Mouse (Mus musculus) embryonic facial prominence, embryonic 13.5 days (tissue): ENCODE measurements around the gene Rd3l. TPM values are rescaled to one million over a fixed set of nuclear protein-coding genes. Genes with fewer than 3 reads are reported as not detected.

ENCODE experiments used
- ATAC-seq: fragments of 200-750 bp; cut with Nextera tagmentation; 2 replicates; pipeline ENCODE4 v1.8.0; 2017; ENCODE audit warnings: low read depth; ENCODE audit not compliant: insufficient number of reproducible peaks, insufficient read depth, low FRiP score, low TSS enrichment
- H3K27ac ChIP-seq: fragments of 300-500 bp; sonication (generic); 2 replicates; pipeline ENCODE4 v1.5.1; 2015; ENCODE audit warnings: moderate library complexity, mild to moderate bottlenecking, inconsistent platforms
- H3K27me3 ChIP-seq: fragments of 300-500 bp; sonication (generic); 2 replicates; pipeline ENCODE4 v1.6.1; 2015; ENCODE audit warnings: mild to moderate bottlenecking, inconsistent platforms
- H3K36me3 ChIP-seq: fragments of 300-500 bp; sonication (generic); 2 replicates; pipeline ENCODE4 v1.6.1; 2015; ENCODE audit warnings: mild to moderate bottlenecking, inconsistent platforms
- H3K4me1 ChIP-seq: fragments of 300-500 bp; sonication (generic); 2 replicates; pipeline ENCODE4 v1.6.1; 2015; ENCODE audit warnings: inconsistent platforms
- H3K4me2 ChIP-seq: fragments of 300-500 bp; sonication (generic); 2 replicates; pipeline ENCODE4 v1.6.1; 2015; ENCODE audit warnings: moderate library complexity, mild to moderate bottlenecking, inconsistent platforms
- H3K4me3 ChIP-seq: fragments of 300-500 bp; sonication (generic); 2 replicates; pipeline ENCODE4 v1.5.1; 2015; ENCODE audit warnings: mild to moderate bottlenecking, inconsistent platforms
- H3K9ac ChIP-seq: fragments of 300-500 bp; sonication (generic); 2 replicates; pipeline ENCODE4 v1.6.1; 2015; ENCODE audit warnings: mild to moderate bottlenecking, inconsistent platforms
- H3K9me3 ChIP-seq: fragments of 300-500 bp; sonication (generic); 2 replicates; pipeline ENCODE4 v1.6.1; 2016; ENCODE audit warnings: inconsistent platforms
- WGBS: fragments of 180-500 bp; shearing (Covaris S2); methylation state at CpG from one replicate; pipeline ENCODE4 v1.1.7; 2015; ENCODE audit warnings: mixed read lengths; 5-methylcytosine and 5-hydroxymethylcytosine counted together
- polyA plus RNA-seq: library from polyadenylated mRNA; unstranded; fragments of >200 nt; fragmentation: Nextera tagmentation; extraction: Ambion mirVana; gene quantifications from 2 replicates; pipeline ENCODE4 v1.2.1, GENCODE M21; 2015

Gene Rd3l
- polyA plus RNA-seq, 1 experiment from 2014 or later, result not detected

- no peaks in the 10 kb centered on the region for H3K27me3 ChIP-seq
- peak overlapping the region; percentile 92 for H3K27ac ChIP-seq
- no peak overlapping the region for H3K4me3 ChIP-seq
- peaks cover 47% of the 10 kb centered on the region for H3K4me1 ChIP-seq
- H3K9ac ChIP-seq, result 0 out of 2 replicates have a peak overlapping the region, but pooled peaks have one; percentile 32
- no peaks in the 10 kb centered on the region for H3K9me3 ChIP-seq
- H3K4me2 ChIP-seq, result peak overlapping the region; percentile 7; the same call in 1 of the 2 replicates
- H3K36me3 ChIP-seq, result no peaks in the 10 kb centered on the region
- peak; percentile 69 for ATAC-seq
- 19% methylated on average over 1 of the region's 1 CpGs for WGBS
These were observed 42.4 kb downstream of the Rd3l start for GRCm38 (mm10) chr12:111938623-111939177.

GRCm38 (mm10) chr12:111936706-111937550, 44.2 kb downstream of the Rd3l start:
- no peaks in the 10 kb centered on the region for H3K9me3 ChIP-seq
- peak; percentile 28; the same call in 1 of the 2 replicates for ATAC-seq

GRCm38 (mm10) chr12:111933971-111934370, 47.1 kb downstream of the Rd3l start:
- no peak overlapping the region for H3K27ac ChIP-seq
- H3K9me3 ChIP-seq, result no peaks in the 10 kb centered on the region
- no peaks in the 10 kb centered on the region for H3K36me3 ChIP-seq
- no peak overlapping the region for H3K4me3 ChIP-seq
- 62% methylated on average over 2 of the region's 2 CpGs for WGBS
- no peak overlapping the region for H3K9ac ChIP-seq
- no peak overlapping the region for H3K4me2 ChIP-seq
- H3K4me1 ChIP-seq, result peaks cover 51% of the 10 kb centered on the region
- no peak for ATAC-seq
- H3K27me3 ChIP-seq, result no peaks in the 10 kb centered on the region

More at GRCm38 (mm10) chr12:111936706-111937550, 44.2 kb downstream of the Rd3l start:
- peak overlapping the region; percentile 8; the same call in 1 of the 2 replicates for H3K9ac ChIP-seq
- peak overlapping the region; percentile 92 for H3K27ac ChIP-seq
- H3K4me2 ChIP-seq, result peak overlapping the region; percentile 24
- 33% methylated on average over 24 of the region's 24 CpGs for WGBS
- no peaks in the 10 kb centered on the region for H3K27me3 ChIP-seq
- H3K36me3 ChIP-seq, result no peaks in the 10 kb centered on the region
- H3K4me3 ChIP-seq, result no peak overlapping the region
- peaks cover 58% of the 10 kb centered on the region for H3K4me1 ChIP-seq

GRCm38 (mm10) chr12:111933032-111933704, 47.9 kb downstream of the Rd3l start:
- no peak for ATAC-seq
- Histone ChIP-seq H3K4me1 (peaks cover 46% of the 10 kb centered on the region), H3K4me3 (no peak overlapping the region), H3K9ac (no peak overlapping the region), H3K27me3 (no peaks in the 10 kb centered on the region), H3K36me3 (no peaks in the 10 kb centered on the region), H3K9me3 (no peaks in the 10 kb centered on the region), H3K4me2 (no peak overlapping the region), H3K27ac (no peak overlapping the region)
- WGBS, result 60% methylated on average over 11 of the region's 11 CpGs

- no peak for ATAC-seq
- 59% methylated on average over 3 of the region's 3 CpGs for WGBS
- no peak overlapping the region for H3K27ac ChIP-seq
- H3K27me3 ChIP-seq, result no peaks in the 10 kb centered on the region
- H3K4me1 ChIP-seq, result peaks cover 45% of the 10 kb centered on the region
- H3K9me3 ChIP-seq, result no peaks in the 10 kb centered on the region
- no peak overlapping the region for H3K9ac ChIP-seq
- no peak overlapping the region for H3K4me3 ChIP-seq
- no peaks in the 10 kb centered on the region for H3K36me3 ChIP-seq
- no peak overlapping the region for H3K4me2 ChIP-seq
These were observed 48.6 kb downstream of the Rd3l start for GRCm38 (mm10) chr12:111932513-111932912.

- Histone ChIP-seq H3K9ac (no peak overlapping the region), H3K27me3 (no peaks in the 10 kb centered on the region), H3K4me1 (peaks cover 43% of the 10 kb centered on the region), H3K4me3 (no peak overlapping the region), H3K9me3 (no peaks in the 10 kb centered on the region), H3K36me3 (no peaks in the 10 kb centered on the region), H3K4me2 (no peak overlapping the region), H3K27ac (peak overlapping the region; percentile 28; the same call in 1 of the 2 replicates)
- 90% methylated on average over 8 of the region's 9 CpGs for WGBS
- no peak for ATAC-seq
These were observed 49.6 kb downstream of the Rd3l start for GRCm38 (mm10) chr12:111931411-111932025.

Other genes with a start within 250 kb of the Rd3l start
- gene Klc1, start 222.5 kb downstream of the Rd3l start, polyA plus RNA-seq, result 113 and 122 TPM in 2 replicates
- 8.4 and 9.3 TPM in 2 replicates for gene Xrcc3, start 167.4 kb downstream of the Rd3l start, polyA plus RNA-seq
- 105 and 113 TPM in 2 replicates for gene Zfyve21, start 167.1 kb downstream of the Rd3l start, polyA plus RNA-seq
- gene Ppp1r13b, start 73.2 kb downstream of the Rd3l start, polyA plus RNA-seq, result 12.3 and 15.2 TPM in 2 replicates
- 644 and 681 TPM in 2 replicates for gene Atp5mpl, start 14.3 kb downstream of the Rd3l start, polyA plus RNA-seq
- 0.34 and 1.1 TPM in 2 replicates for gene Tdrd9, start 9.8 kb downstream of the Rd3l start, polyA plus RNA-seq
- 0.60 and 1.1 TPM in 2 replicates for gene Aspg, start 125.4 kb upstream of the Rd3l start, polyA plus RNA-seq
- 6.9 and 7.2 TPM in 2 replicates for gene Kif26a, start 164.9 kb upstream of the Rd3l start, polyA plus RNA-seq